ENCODE assay signal across 8 mouse cellular contexts in genomic region chr7:141047581-141048225, GRCm38 (mm10). TPM values are rescaled to one million over a fixed set of nuclear protein-coding genes. Genes with fewer than 3 reads are reported as not detected.
DNase-seq lines count a peak whose midpoint lies in the region; ATAC-seq and TF ChIP-seq lines count a peak whose summit lies in the region.

No protein-coding gene starts in this region.

- no peaks in the 10 kb centered on the region for H3K79me2 ChIP-seq in myocyte (ENCODE audit: control insufficient read depth, insufficient read depth)

- TF ChIP-seq POLR2A in bone marrow, adult 2 months (IDR thresholded peaks at IDR 0.05; ENCODE audit: borderline replicate concordance, control insufficient read depth, low read depth, low read length): no peak
- peak; percentile 59 for TF ChIP-seq POLR2A in myocyte (IDR thresholded peaks at IDR 0.05; ENCODE audit: insufficient read length, low read depth)

- no peaks in the 10 kb centered on the region for H3K27me3 ChIP-seq in heart, embryonic 14.5 days (ENCODE audit: control insufficient read depth, insufficient read depth, low read length)
- H3K27me3 ChIP-seq in kidney, postnatal 0 days (ENCODE audit: insufficient read depth, low read length): no peaks in the 10 kb centered on the region
- no peaks in the 10 kb centered on the region for H3K27me3 ChIP-seq in liver, embryonic 11.5 days (replicated peaks; ENCODE audit: control insufficient read depth, insufficient read depth, low read length)
- no peaks in the 10 kb centered on the region for H3K27me3 ChIP-seq in myocyte (ENCODE audit: control insufficient read depth, insufficient read depth, insufficient read length)

- DNase-seq in 416B (ENCODE audit: low read depth): peak; percentile 63
- DNase-seq in fibroblast of lung, adult 2 months (ENCODE audit: low read depth): peak; percentile 93
- peak; percentile 97 for DNase-seq in kidney, postnatal 0 days (ENCODE audit: low spot score)
- no peak for DNase-seq in liver, embryonic 11.5 days (ENCODE audit: low spot score)
- DNase-seq in testis, postnatal 10 days (ENCODE audit: low spot score): peak; percentile 75

- H3K4me3 ChIP-seq in bone marrow, adult 2 months (replicated peaks; ENCODE audit: control insufficient read depth, low read depth, low read length): peak overlapping the region; percentile 55
- H3K4me3 ChIP-seq in heart, embryonic 14.5 days (ENCODE audit: control insufficient read depth in 1 of 2, insufficient read depth in 1 of 2, low read depth in 1 of 2, low read length in 2 of 2): peak overlapping the region; percentile 36 to 38
- H3K4me3 ChIP-seq in kidney, postnatal 0 days (replicated peaks; ENCODE audit: low read depth, low read length): peak overlapping the region; percentile 26
- peak overlapping the region; percentile 45 for H3K4me3 ChIP-seq in liver, embryonic 11.5 days (ENCODE audit: low read depth, low read length)
- peak overlapping the region; percentile 20 for H3K4me3 ChIP-seq in myocyte

- no peaks in the 10 kb centered on the region for H3K36me3 ChIP-seq in heart, embryonic 14.5 days (ENCODE audit: control insufficient read depth, insufficient read depth, low read length)
- H3K36me3 ChIP-seq in kidney, postnatal 0 days (ENCODE audit: insufficient read depth, low read length): no peaks in the 10 kb centered on the region
- no peaks in the 10 kb centered on the region for H3K36me3 ChIP-seq in liver, embryonic 11.5 days (ENCODE audit: control insufficient read depth, insufficient read depth, low read length)
- H3K36me3 ChIP-seq in myocyte (ENCODE audit: control insufficient read depth, insufficient read depth): no peaks in the 10 kb centered on the region

- H3ac ChIP-seq in myocyte (ENCODE audit: control insufficient read depth, insufficient read length): no peak overlapping the region

- H3K9me3 ChIP-seq in heart, embryonic 14.5 days (ENCODE audit: control insufficient read depth, low read length): no peaks in the 10 kb centered on the region
- no peaks in the 10 kb centered on the region for H3K9me3 ChIP-seq in kidney, postnatal 0 days (replicated peaks; ENCODE audit: low read length)
- no peaks in the 10 kb centered on the region for H3K9me3 ChIP-seq in liver, embryonic 11.5 days (ENCODE audit: control insufficient read depth, low read length)

- TF ChIP-seq CTCF in bone marrow, adult 2 months (IDR thresholded peaks at IDR 0.05; ENCODE audit: control insufficient read depth, insufficient read depth, low read length): no peak
- no peak; the same call in 1 of the 2 replicates for TF ChIP-seq CTCF in kidney, postnatal 0 days (IDR thresholded peaks at IDR 0.05; ENCODE audit: low read depth)

- H3K9ac ChIP-seq in heart, embryonic 14.5 days (ENCODE audit: low read length): peak overlapping the region; percentile 58; the same call in 1 of the 2 replicates
- H3K9ac ChIP-seq in kidney, postnatal 0 days (ENCODE audit: low read depth, low read length): peak overlapping the region; percentile 51
- peak overlapping the region; percentile 63 for H3K9ac ChIP-seq in liver, embryonic 11.5 days (ENCODE audit: low read depth, low read length)

- H3K27ac ChIP-seq in bone marrow, adult 2 months (ENCODE audit: control insufficient read depth, insufficient read depth, low read depth, low read length, poor library complexity): peak overlapping the region; percentile 80
- peak overlapping the region; percentile 85 to 86 for H3K27ac ChIP-seq in heart, embryonic 14.5 days (replicated peaks in 1 of 2; ENCODE audit: control insufficient read depth in 1 of 2, insufficient read depth in 1 of 2, low read depth in 2 of 2, low read length in 2 of 2)
- H3K27ac ChIP-seq in kidney, postnatal 0 days: peak overlapping the region; percentile 88
- peak overlapping the region; percentile 88 for H3K27ac ChIP-seq in liver, embryonic 11.5 days (ENCODE audit: low read depth, low read length)

- peak overlapping the region; percentile 85 for H3K4me2 ChIP-seq in heart, embryonic 14.5 days (ENCODE audit: low read length)
- peak overlapping the region; percentile 69 for H3K4me2 ChIP-seq in kidney, postnatal 0 days (ENCODE audit: low read length)
- peak overlapping the region; percentile 89 for H3K4me2 ChIP-seq in liver, embryonic 11.5 days
- H3K4me2 ChIP-seq in myocyte (ENCODE audit: low read depth): peak overlapping the region; percentile 98

- ATAC-seq in heart, embryonic 14.5 days (ENCODE audit: insufficient number of reproducible peaks, insufficient read depth, low FRiP score, low read depth): peak; percentile 85
- ATAC-seq in kidney, postnatal 0 days (replicated peaks; ENCODE audit: low FRiP score, low read depth): peak; percentile 88
- peak; percentile 46 for ATAC-seq in liver, embryonic 11.5 days (replicated peaks; ENCODE audit: low FRiP score)

- 9% methylated on average over 15 of the region's 19 CpGs for WGBS in bone marrow, adult 2 months
- 2% methylated on average over 14 of the region's 19 CpGs for WGBS in heart, embryonic 14.5 days
- 7% methylated on average over 15 of the region's 19 CpGs for WGBS in kidney, postnatal 0 days
- 5% methylated on average over 15 of the region's 19 CpGs for WGBS in liver, embryonic 11.5 days

- H3K4me1 ChIP-seq in bone marrow, adult 2 months (ENCODE audit: control insufficient read depth, insufficient read depth, low read length): peaks cover 9% of the 10 kb centered on the region
- H3K4me1 ChIP-seq in heart, embryonic 14.5 days (ENCODE audit: control insufficient read depth in 2 of 2, insufficient read depth in 2 of 2, low read length in 2 of 2): peaks cover 6 to 10% of the 10 kb centered on the region in 2 experiments; a peak in 3 of 4 replicates
- H3K4me1 ChIP-seq in kidney, postnatal 0 days (replicated peaks; ENCODE audit: insufficient read depth, low read length): no peaks in the 10 kb centered on the region; the same call in 1 of the 2 replicates
- peaks cover 28% of the 10 kb centered on the region for H3K4me1 ChIP-seq in liver, embryonic 11.5 days (replicated peaks; ENCODE audit: control insufficient read depth, insufficient read depth, low read length)

TF ChIP-seq in myocyte, 11 proteins besides CTCF, POLR2A, EP300 and RAD21:
- TF ChIP-seq TCF3 (IDR thresholded peaks at IDR 0.05; ENCODE audit: insufficient read length, low read depth) (no peak), CEBPB (IDR thresholded peaks at IDR 0.05; ENCODE audit: insufficient read depth, poor library complexity, severe bottlenecking) (no peak), POLR2AphosphoS2 (IDR thresholded peaks at IDR 0.05; ENCODE audit: insufficient read length, low read depth) (peak; percentile 63), MYOG (IDR thresholded peaks at IDR 0.05; ENCODE audit: control insufficient read depth in 1 of 3, insufficient read depth in 1 of 3, insufficient read length in 2 of 3, low read depth in 2 of 3) (peak in 1 of 3 experiments; percentile 13)

RNA-seq across cellular contexts. Expression of gene B4galnt4, which starts 13.2 kb away (rescaled TPM):
- 0.36 and 2.1 TPM in 2 replicates for polyA plus RNA-seq in bone marrow, adult 2 months (2011; ENCODE audit: insufficient read depth, insufficient read length, low replicate concordance, missing spikeins)
- 0.27 and 0.66 TPM in 2 replicates for polyA plus RNA-seq in heart, embryonic 14.5 days (2014; fragmentation: Nextera tagmentation; extraction: Ambion mirVana)
- polyA plus RNA-seq in kidney, postnatal 0 days (2015; fragmentation: Nextera tagmentation; extraction: Ambion mirVana): 6.4 and 7.4 TPM in 2 replicates
- 3.4 and 4.7 TPM in 2 replicates for polyA plus RNA-seq in liver, embryonic 11.5 days (2014; fragmentation: Nextera tagmentation; extraction: Ambion mirVana)
- 0.46 TPM for polyA plus RNA-seq in myocyte (2012; fragmentation: generic; extraction: Trizol)

RNA-seq across cellular contexts. Expression of gene Gm17387, which starts 18.8 kb away (rescaled TPM):
- not detected in 2 replicates for polyA plus RNA-seq in bone marrow, adult 2 months (2011; ENCODE audit: insufficient read depth, insufficient read length, low replicate concordance, missing spikeins)
- polyA plus RNA-seq in heart, embryonic 14.5 days (2014; fragmentation: Nextera tagmentation; extraction: Ambion mirVana): not detected in 2 replicates
- not detected in 2 replicates for polyA plus RNA-seq in kidney, postnatal 0 days (2015; fragmentation: Nextera tagmentation; extraction: Ambion mirVana)
- not detected in 2 replicates for polyA plus RNA-seq in liver, embryonic 11.5 days (2014; fragmentation: Nextera tagmentation; extraction: Ambion mirVana)
- polyA plus RNA-seq in myocyte (2012; fragmentation: generic; extraction: Trizol): not detected

RNA-seq across cellular contexts. Expression of gene Ifitm6, which starts 30.0 kb away (rescaled TPM):
- 195 and 524 TPM in 2 replicates for polyA plus RNA-seq in bone marrow, adult 2 months (2011; ENCODE audit: insufficient read depth, insufficient read length, low replicate concordance, missing spikeins)
- polyA plus RNA-seq in heart, embryonic 14.5 days (2014; fragmentation: Nextera tagmentation; extraction: Ambion mirVana): 0.43 and 0.97 TPM in 2 replicates
- polyA plus RNA-seq in kidney, postnatal 0 days (2015; fragmentation: Nextera tagmentation; extraction: Ambion mirVana): 1.1 and 1.5 TPM in 2 replicates
- 0.90 and 0.97 TPM in 2 replicates for polyA plus RNA-seq in liver, embryonic 11.5 days (2014; fragmentation: Nextera tagmentation; extraction: Ambion mirVana)
- polyA plus RNA-seq in myocyte (2012; fragmentation: generic; extraction: Trizol): 4.4 TPM

RNA-seq across cellular contexts. Expression of gene Pkp3, which starts 30.3 kb away (rescaled TPM):
- 5.4 and 15.9 TPM in 2 replicates for polyA plus RNA-seq in bone marrow, adult 2 months (2011; ENCODE audit: insufficient read depth, insufficient read length, low replicate concordance, missing spikeins)
- polyA plus RNA-seq in heart, embryonic 14.5 days (2014; fragmentation: Nextera tagmentation; extraction: Ambion mirVana): 0.23 TPM in 1 of 2 replicates, not detected in the other
- polyA plus RNA-seq in kidney, postnatal 0 days (2015; fragmentation: Nextera tagmentation; extraction: Ambion mirVana): 11.1 and 13.4 TPM in 2 replicates
- 1.9 and 2.7 TPM in 2 replicates for polyA plus RNA-seq in liver, embryonic 11.5 days (2014; fragmentation: Nextera tagmentation; extraction: Ambion mirVana)
- 0.25 TPM for polyA plus RNA-seq in myocyte (2012; fragmentation: generic; extraction: Trizol)

RNA-seq across cellular contexts. Expression of gene Ifitm3, which starts 37.1 kb away (rescaled TPM):
- polyA plus RNA-seq in bone marrow, adult 2 months (2011; ENCODE audit: insufficient read depth, insufficient read length, low replicate concordance, missing spikeins): 166 and 209 TPM in 2 replicates
- 89.6 and 105 TPM in 2 replicates for polyA plus RNA-seq in heart, embryonic 14.5 days (2014; fragmentation: Nextera tagmentation; extraction: Ambion mirVana)
- polyA plus RNA-seq in kidney, postnatal 0 days (2015; fragmentation: Nextera tagmentation; extraction: Ambion mirVana): 515 and 606 TPM in 2 replicates
- polyA plus RNA-seq in liver, embryonic 11.5 days (2014; fragmentation: Nextera tagmentation; extraction: Ambion mirVana): 45.0 and 47.5 TPM in 2 replicates
- polyA plus RNA-seq in myocyte (2012; fragmentation: generic; extraction: Trizol): 1,312 TPM

Comparison
In these comparisons a context has a peak if more than half of its experiments do, and no peak if none do; other contexts are left out.
1. RNA of gene Ifitm6, which starts 30.0 kb away (polyA plus RNA-seq): 195 to 524 TPM in bone marrow, adult 2 months; 4.4 TPM in myocyte (single experiment), 1.1 to 1.5 TPM in kidney, postnatal 0 days, 0.43 to 0.97 TPM in heart, embryonic 14.5 days and 0.90 to 0.97 TPM in liver, embryonic 11.5 days; every median in the first group is over 10 times any median in the second.
2. Peak in every context shown above with its lines, with median percentiles within 50 percentile points of each other: H3K27ac ChIP-seq, H3K4me3 ChIP-seq, ATAC-seq, H3K4me2 ChIP-seq and H3K9ac ChIP-seq.